Mouse (Mus musculus) c-Kit-positive CD71-positive TER-119-positive erythroid progenitor cells, embryonic 14.5 days (primary cell): ENCODE results near the gene Spindoc.
"Not testable (repeated sequence)": the region's sequence is repeated elsewhere in the genome, so short reads cannot be mapped to it uniquely, and the experiment has no call there.

Source experiments
- DNase-seq: peaks from one replicate; pipeline ENCODE4 v3.0.0-alpha.2; 2013; ENCODE audit warnings: low spot score

The Spindoc gene

GRCm38 (mm10) chr19:7398898-7399297 is 16.1 kb upstream of the Spindoc start:
- not testable (repeated sequence) for DNase-seq

GRCm38 (mm10) chr19:7396867-7397826 is 14.4 kb upstream of the Spindoc start:
- not testable (repeated sequence) for DNase-seq

- no peak for DNase-seq
Observed at GRCm38 (mm10) chr19:7388488-7388887, 5.7 kb upstream of the Spindoc start.

- DNase-seq, result no peak
Observed at GRCm38 (mm10) chr19:7386042-7386441, 3.2 kb upstream of the Spindoc start.

- peak; percentile 27 for DNase-seq
Observed at GRCm38 (mm10) chr19:7382248-7382902, 419 bp downstream of the Spindoc start.

- DNase-seq, result no peak
Observed at GRCm38 (mm10) chr19:7381906-7382247, 917 bp downstream of the Spindoc start.

- DNase-seq, result no peak
Observed at GRCm38 (mm10) chr19:7377639-7378038, 5.2 kb downstream of the Spindoc start.

- no peak for DNase-seq
Observed at GRCm38 (mm10) chr19:7374491-7374890, 8.3 kb downstream of the Spindoc start.

GRCm38 (mm10) chr19:7369469-7369868 is 13.3 kb downstream of the Spindoc start:
- not testable (repeated sequence) for DNase-seq

GRCm38 (mm10) chr19:7353636-7354035 is 29.2 kb downstream of the Spindoc start:
- no peak for DNase-seq

- DNase-seq, result no peak
Observed at GRCm38 (mm10) chr19:7352809-7353495, 29.8 kb downstream of the Spindoc start.

- no peak for DNase-seq
Observed at GRCm38 (mm10) chr19:7349993-7350392, 32.8 kb downstream of the Spindoc start.

- DNase-seq, result no peak
Observed at GRCm38 (mm10) chr19:7345235-7345755, 37.5 kb downstream of the Spindoc start.

GRCm38 (mm10) chr19:7342646-7343045 is 40.1 kb downstream of the Spindoc start:
- no peak for DNase-seq

- peak; percentile 100 for DNase-seq
Observed at GRCm38 (mm10) chr19:7341512-7342397, 41.0 kb downstream of the Spindoc start, which contains the start of gene Mark2. Mark2 (minus strand) TSS chr19:7341860.

GRCm38 (mm10) chr19:7340780-7341475 is 41.9 kb downstream of the Spindoc start:
- peak; percentile 39 for DNase-seq

- no peak for DNase-seq
Observed at GRCm38 (mm10) chr19:7340371-7340779, 42.4 kb downstream of the Spindoc start.

- DNase-seq, result no peak
Observed at GRCm38 (mm10) chr19:7339867-7340266, 42.9 kb downstream of the Spindoc start.

GRCm38 (mm10) chr19:7339026-7339425 is 43.8 kb downstream of the Spindoc start:
- no peak for DNase-seq

GRCm38 (mm10) chr19:7337781-7338342 is 44.9 kb downstream of the Spindoc start:
- DNase-seq, result no peak
